Mouse (Mus musculus): Measurements from ENCODE around the gene A030014E15Rik.
"Not testable (repeated sequence)": the region's sequence is repeated elsewhere in the genome, so short reads cannot be mapped to it uniquely, and the experiment has no call there.

A030014E15Rik gene

DNA sequence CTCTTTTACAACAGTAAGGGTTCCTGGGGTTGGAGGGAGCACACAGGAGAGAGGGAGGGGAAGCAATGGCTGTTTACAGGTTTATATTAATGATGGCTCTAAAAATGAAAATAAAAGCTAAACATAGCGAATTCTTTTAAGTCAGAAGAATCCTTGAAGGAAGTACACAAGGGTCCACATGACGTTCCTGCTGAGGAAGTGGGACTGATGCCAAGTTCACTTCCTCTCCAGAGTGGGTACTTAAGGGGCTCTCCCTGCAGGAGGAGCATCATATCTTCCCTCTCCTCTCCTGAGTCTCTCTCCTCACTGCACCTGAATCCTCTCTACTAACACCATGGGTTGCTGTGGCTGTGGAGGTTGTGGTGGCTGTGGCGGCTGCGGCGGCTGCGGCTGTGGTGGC lies at the start of gene A030014E15Rik:
TSS of gene A030014E15Rik (plus strand) at position 268 of the 400 bp plus-strand sequence.
- no peak for DNase-seq (ENCODE audit: low read depth)

DNA sequence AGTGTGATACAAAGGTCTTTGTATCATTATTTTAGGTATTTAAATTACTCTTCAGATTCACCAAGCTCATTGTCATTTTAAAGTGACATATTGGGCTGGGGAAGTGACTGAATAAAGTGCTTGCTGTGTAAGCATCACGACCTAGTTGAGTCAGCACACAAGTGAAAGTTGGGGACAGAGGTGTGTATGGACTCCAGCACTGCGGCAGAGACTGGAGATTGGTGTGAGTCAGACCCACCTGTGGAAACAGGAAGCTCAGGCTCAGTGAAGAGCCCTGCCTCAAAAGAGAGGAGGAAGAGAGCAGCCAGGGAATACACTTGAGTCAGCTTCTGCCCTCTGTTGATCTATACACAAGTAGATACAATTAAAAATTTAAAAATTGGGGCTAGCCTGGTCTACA lies 45.5 kb upstream of the A030014E15Rik start:
- no peak for DNase-seq (ENCODE audit: low read depth)

DNA sequence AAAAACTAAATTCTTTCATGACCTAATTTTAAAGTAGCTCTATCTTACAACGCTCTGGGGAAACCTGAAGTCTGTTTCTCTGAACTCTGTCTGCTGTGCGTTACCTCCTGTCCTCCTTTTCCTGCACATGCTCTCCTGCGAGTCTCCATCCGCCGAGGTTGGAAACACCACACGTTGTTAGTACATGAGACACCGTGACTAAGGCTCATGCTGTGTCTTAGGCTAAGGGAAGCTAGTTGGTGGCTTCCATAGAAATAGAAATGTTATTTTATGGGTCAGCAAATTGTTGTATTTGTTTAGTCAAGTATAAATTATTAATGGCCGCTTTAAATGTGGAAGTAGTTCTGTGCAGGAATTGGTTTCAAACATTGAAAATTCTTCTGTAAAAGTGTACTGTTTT lies 44.5 kb upstream of the A030014E15Rik start:
- DNase-seq (ENCODE audit: low read depth) = no peak

DNA sequence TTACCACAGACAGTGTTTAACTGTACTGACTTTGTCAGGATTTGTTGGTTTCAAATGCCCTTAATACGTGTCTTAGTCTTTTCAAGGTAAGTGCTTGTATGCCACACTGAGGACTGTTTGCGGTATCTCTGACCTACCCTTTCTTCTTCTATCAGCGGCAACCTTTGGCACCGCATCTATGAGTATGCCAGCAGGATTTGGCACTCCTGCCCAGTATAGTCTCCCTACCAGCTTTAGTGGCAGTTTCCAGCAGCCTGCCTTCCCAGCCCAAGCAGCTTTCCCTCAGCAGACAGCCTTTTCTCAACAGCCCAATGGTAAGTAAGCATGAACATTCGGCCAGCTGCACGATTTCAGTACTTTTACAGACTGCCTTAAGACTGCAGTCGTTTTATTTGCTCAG lies 31.4 kb upstream of the A030014E15Rik start:
- DNase-seq (ENCODE audit: low read depth) = no peak

DNA sequence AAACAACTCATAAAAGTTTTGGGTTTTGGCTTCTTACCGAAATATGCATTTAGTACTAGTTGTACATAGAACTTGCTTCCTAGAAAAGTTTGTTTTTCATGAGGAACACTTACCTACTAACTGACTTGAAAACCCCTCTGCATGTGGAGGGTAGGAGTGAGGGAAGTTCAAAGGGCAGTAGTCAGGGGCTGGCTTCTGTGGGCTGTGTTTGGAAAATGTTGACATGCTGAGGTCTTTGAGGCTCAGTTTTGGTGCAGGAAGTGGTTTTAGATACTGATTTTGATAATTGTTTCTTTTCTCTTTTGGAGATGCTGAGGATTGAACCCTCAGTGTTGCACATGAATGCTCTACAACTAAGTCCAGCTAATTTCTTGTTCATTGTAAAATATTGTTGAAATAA lies 24.1 kb upstream of the A030014E15Rik start:
- DNase-seq (ENCODE audit: low read depth) = no peak

DNA sequence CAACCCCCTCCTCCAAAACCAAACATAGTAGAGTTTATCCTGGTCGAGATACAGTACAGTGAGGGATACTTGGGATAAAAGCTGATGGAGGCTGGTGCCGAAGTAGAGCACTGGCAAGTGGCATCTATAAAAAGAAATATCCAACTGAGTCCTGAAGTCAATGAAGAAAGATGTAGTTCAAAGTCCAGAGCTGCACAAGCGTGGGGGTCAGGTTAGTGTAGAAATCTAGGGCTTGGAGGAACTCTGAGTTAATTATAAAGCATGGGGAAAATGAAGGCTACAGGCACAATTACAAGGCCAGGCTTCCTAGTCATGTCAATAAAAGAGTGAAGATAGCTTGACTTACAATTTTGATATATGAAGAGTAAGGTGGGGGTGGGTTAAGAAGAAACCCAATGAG lies 23.5 kb upstream of the A030014E15Rik start:
- no peak for DNase-seq (ENCODE audit: low read depth)

DNA sequence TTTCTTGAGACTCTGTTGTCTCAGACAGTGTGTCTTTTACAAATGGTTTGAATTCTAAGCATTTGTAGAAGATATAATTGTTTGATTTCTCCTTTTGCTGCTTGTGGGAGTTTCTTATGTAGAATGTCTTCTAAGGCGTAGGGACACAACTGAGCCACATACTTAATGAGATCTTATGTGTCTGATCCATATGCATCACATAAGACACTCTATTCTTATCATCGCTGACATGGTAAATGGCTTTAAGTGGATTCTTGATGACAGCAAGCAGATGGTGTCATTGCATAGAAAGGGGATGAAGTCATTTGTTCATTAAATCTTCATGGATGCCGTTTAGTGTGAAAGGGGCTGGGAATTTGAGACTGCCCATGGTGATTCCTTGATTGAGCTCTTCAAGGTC lies 18.8 kb upstream of the A030014E15Rik start:
- no peak for DNase-seq (ENCODE audit: low read depth)

DNA sequence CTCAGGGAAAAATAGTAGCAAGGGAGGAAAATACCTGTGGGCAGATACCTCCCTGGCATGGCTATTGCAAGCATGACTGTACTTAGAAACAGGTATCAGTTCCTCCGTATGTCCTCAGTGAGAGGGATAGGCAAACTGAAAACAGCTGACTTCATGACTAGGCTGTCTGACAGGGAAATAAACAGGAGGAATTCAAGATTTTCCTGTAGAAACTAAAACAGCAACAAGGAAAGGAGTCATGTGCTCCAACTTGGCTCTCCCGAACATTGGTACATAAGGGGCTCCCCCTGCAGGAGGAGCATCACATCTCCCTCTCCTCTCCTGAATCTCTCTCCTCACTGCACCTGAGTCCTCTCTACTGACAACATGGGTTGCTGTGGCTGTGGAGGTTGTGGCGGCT lies 11.7 kb upstream of the A030014E15Rik start, which contains the start of gene A030005L19Rik:
TSS of gene A030005L19Rik (plus strand) at position 301 of the 400 bp plus-strand sequence.
- no peak for DNase-seq (ENCODE audit: low read depth)

DNA sequence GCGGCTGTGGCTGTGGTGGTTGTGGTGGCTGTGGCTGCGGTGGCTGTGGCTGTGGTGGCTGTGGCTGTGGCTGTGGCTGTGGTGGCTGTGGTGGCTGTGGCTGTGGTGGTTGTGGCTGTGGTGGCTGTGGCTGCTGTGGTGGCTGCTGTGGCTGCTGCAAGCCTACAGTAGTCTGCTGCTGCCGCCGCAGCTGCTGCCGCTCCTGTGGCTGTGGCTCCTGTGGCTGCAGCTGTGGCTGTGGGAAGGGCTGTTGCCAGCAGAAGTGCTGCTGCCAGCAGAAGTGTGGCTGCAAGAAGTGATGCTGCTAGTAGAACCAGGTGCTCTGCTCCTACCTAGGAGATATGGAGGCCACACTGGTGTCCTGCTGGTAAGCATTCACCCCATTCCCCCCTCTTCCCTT lies 11.3 kb upstream of the A030014E15Rik start:
- not testable (repeated sequence) for DNase-seq (ENCODE audit: low read depth)

DNA sequence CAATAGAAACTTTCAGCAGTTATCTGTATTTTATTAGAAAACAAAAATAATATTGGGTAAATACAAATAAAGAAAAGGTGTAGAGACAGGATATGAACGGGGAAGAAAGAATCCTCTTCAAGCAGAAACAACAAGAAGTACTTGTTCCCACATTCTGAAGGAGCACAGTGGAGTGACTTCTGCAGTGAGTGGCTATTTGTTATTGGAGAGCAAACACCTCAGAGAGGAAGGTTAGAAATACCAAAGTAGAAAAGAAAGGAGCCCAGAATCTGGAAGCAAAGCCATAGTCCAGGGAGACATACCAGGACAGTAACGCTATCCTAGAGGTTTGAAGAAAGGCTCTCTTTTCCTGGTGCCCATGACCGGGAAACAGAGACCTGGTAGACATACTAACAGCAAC lies 5.8 kb downstream of the A030014E15Rik start:
- not testable (repeated sequence) for DNase-seq (ENCODE audit: low read depth)

DNA sequence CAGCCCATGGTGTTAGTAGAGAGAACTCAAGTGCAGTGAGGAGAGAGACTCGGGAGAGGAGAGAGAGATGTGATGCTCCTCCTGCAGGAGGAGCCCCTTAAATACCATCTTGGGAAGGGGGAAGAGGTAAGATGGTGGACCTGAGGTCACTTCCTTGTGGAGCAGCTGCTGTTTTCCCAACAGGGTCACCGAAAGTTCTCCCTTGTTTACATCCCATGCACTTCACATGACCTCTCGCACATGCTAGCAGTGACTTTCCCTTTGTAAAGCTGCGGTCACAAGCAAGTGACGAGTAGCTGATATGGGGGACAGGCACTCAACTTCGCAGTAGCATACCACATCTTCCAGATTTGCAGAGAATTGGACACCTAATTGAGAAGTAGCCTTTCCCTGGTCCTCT lies 6.6 kb downstream of the A030014E15Rik start, which contains the start of gene Gm6217:
TSS of gene Gm6217 (minus strand) at position 74 of the 400 bp plus-strand sequence.
- not testable (repeated sequence) for DNase-seq (ENCODE audit: low read depth)

DNA sequence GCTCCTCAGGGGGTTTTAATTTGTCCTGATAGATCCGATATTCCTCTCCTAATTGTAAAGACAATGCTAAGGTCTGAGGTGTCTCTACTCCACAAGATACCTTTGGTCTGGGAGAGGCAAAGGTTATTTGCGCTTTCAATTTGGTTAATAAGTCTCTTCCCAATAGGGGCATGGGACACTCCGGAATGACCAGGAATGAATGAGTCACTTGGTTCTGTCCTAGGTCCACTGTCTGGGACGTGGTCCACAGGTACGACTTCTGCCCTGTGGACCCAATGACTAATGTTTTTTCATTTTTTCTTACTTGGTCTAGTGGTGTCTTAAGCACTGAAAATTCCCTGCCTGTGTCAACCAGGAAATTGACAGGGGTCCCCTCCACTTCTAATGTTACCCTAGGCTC lies 13.9 kb downstream of the A030014E15Rik start:
- DNase-seq (ENCODE audit: low read depth) = no peak

DNA sequence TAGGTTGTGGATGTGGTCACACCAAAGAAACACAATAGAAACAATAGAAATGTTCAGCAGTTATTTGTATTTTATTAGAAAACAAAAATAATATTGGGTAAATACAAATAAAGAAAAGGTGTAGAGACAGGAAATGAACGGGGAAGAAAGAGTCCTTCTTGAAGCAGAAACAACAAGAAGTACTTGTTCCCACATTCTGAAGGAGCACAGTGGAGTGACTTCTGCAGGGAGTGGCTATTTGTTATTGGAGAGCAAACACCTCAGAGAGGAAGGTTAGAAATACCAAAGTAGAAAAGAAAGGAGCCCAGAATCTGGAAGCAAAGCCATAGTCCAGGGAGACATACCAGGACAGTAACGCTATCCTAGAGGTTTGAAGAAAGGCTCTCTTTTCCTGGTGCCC lies 17.8 kb downstream of the A030014E15Rik start:
- not testable (repeated sequence) for DNase-seq (ENCODE audit: low read depth)

DNA sequence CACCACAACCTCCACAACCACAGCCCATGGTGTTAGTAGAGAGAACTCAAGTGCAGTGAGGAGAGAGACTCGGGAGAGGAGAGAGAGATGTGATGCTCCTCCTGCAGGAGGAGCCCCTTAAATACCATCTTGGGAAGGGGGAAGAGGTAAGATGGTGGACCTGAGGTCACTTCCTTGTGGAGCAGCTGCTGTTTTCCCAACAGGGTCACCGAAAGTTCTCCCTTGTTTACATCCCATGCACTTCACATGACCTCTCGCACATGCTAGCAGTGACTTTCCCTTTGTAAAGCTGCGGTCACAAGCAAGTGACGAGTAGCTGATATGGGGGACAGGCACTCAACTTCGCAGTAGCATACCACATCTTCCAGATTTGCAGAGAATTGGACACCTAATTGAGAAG lies 18.6 kb downstream of the A030014E15Rik start, which contains the start of gene A030003K21Rik:
TSS of gene A030003K21Rik (minus strand) at position 94 of the 400 bp plus-strand sequence.
- not testable (repeated sequence) for DNase-seq (ENCODE audit: low read depth)

DNA sequence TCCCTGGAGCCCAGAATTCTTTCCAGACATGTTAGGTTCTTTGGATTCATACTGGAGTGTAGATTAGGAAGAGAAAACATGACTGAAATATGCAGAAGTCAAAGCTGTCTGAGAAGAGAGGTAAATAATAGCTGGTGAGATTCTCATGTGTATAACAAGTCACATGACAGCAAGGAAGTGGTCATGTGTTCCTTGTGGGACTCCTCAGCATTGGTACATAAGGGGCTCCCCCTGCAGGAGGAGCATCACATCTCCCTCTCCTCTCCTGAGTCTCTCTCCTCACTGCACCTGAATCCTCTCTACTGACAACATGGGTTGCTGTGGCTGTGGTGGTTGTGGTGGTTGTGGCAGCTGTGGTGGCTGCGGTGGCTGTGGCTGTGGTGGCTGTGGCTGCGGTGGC lies 21.3 kb downstream of the A030014E15Rik start:
- DNase-seq (ENCODE audit: low read depth) = not testable (repeated sequence)

DNA sequence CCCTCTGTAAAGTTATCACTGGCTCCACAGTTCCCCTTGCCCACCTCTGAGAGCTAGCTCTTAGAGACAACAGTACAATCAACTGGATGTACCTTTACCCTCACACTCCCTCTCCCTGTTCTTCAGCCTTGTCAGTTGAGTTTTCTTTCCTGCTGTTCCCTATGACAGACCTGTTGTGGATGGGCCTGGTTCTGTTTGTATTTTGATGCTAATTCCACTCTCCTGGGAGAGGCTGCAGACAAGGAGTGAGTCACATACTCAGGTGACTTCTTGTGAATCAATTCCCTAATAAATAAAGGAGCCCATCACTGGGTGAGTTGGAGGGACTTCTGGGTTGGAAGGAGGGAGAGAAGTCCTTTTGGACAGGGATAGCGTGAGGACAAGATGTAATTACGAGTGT lies 23.9 kb downstream of the A030014E15Rik start:
- no peak for DNase-seq (ENCODE audit: low read depth)

DNA sequence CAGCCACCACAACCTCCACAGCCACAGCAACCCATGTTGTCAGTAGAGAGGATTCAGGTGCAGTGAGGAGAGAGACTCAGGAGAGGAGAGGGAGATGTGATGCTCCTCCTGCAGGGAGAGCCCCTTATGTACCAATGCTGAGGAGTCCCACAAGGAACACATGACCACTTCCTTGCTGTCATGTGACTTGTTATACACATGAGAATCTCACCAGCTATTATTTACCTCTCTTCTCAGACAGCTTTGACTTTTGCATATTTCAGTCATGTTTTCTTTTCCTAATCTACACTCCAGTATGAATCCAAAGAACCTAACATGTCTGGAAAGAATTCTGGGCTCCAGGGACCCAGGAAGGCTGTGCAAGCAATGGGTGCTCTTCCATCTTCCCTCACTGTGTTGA lies 31.2 kb downstream of the A030014E15Rik start, which contains the start of gene Gm7544:
TSS of gene Gm7544 (minus strand) at position 101 of the 400 bp plus-strand sequence.
- DNase-seq (ENCODE audit: low read depth) = not testable (repeated sequence)

DNA sequence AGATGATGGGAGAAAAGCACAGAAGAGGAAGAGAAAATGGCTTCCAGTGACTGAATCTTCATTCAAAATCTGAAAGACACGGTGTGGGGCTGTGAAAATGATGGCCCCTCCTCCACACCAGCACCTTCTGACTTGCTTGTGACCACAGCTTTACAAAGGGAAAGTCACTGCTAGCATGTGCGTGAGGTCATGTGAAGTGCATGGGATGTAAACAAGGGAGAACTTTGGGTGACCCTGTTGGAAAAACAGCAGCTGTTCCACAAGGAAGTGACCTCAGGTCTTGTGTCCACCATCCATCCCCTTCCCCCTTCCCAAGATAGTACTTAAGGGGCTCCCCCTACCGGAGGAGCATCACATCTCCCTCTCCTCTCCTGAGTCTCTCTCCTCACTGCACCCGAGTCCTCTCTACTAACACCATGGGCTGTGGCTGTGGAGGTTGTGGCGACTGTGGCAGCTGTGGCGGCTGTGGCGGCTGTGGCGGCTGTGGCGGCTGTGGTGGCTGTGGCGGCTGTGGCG lies 35.2 kb downstream of the A030014E15Rik start, which contains the start of gene Gm47955:
TSS of gene Gm47955 (plus strand) at position 417 of the 516 bp plus-strand sequence.
- DNase-seq (ENCODE audit: low read depth) = no peak

DNA sequence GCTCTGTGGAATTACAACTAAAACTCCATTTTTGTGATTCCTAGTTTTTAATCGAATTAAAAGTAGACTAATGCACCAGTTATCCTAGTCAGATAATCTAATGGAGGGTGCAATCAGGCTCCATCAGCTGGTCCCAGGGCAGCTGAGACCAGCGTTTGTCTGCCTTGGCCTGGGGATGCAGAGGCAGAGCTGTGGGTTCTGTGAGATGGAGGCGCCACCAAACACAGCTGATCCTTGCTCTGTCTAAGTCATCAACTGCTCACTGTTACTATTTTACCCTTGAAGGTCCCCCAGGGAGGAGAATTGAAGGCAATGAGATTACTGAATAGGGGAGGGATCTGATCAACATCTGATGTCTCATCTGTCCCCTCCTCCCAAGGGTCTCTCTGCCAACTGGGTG lies 41.7 kb downstream of the A030014E15Rik start:
- no peak for DNase-seq (ENCODE audit: low read depth)

DNA sequence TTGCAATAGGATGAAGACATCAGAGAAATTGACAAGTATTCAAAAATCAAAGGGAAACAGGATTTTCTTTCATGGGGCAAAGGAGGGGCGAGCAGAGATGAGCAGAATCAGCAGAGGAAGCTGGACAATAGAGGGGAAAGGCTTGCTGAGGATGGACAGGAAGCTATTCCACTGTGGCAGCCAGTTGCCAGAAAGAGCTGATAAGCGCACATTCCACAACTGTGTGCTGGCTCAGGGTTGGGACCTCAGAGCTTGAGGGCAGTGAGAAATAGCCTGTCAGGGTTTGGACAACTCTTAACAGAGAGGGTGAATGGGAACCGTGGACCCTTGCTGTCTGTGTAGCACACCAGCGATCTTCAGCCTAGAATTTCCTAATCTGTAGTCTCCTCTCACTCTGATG lies 47.3 kb downstream of the A030014E15Rik start:
- DNase-seq (ENCODE audit: low read depth) = no peak

DNA sequence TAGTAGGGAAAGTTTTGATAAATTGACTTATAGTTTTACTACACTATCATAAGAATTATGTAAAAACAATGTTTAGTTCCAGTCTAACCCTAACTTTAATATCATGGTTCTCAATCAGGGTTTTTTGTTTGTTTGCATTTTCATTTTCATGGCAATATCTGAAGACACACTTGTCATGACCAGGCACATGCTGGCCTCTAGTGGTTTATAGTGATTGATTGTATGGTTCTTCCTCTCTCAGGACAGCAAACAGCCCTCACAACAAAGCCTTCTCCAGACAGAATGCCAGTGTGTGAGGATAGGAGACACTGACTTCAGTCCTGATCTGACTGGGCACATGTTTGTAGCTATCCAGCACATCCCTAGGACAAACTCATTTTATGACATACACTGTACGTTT lies 48.5 kb downstream of the A030014E15Rik start:
- DNase-seq (ENCODE audit: low read depth) = no peak

DNA sequence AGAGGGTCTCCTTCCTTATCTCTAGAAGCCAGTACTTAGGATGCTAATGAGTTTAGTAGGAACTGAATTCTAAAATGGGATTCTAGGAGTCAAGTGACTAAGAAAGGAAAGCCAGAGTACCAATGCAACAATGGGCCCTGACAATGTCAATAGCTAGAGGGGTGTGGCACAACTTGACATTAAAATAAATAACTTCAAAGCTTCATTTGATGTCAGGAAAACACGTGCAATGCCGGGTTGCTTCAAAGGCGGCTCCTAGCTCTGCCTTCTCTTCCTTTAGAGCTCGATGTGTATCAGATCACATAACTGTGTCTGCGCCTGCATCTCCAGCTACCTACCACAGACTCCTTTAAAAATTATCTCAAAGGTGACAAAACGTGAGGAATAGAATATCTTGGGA lies 49.2 kb downstream of the A030014E15Rik start:
- no peak for DNase-seq (ENCODE audit: low read depth)

DNA sequence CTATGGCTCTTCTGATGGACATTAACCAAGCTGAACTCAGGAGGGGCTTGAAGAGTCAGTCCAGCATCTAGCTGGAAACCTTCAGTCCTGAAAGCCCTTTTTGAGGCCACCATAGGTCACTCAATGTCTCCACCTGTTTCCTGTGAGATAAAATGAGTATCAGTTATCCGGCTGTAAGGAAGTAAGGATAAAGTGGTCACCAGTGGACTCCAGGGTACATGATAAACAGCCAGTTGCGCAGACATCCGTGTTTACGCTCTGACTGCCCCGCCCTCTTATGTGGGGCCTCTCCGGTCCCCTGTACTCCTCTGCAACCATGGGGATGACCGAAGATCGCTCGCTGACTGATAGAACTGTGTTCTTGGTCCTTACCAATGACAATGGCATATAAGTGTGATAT lies 49.6 kb downstream of the A030014E15Rik start:
- no peak for DNase-seq (ENCODE audit: low read depth)

All from fibroblast of lung, adult 2 months (primary cell).